Mouse (Mus musculus) central nervous system, embryonic 14 days (tissue): ENCODE results near the gene Ocm. TPM values are rescaled to one million over a fixed set of nuclear protein-coding genes. Genes with fewer than 3 reads are reported as not detected.

Experiments
- polyA plus RNA-seq: library from polyadenylated mRNA; depleted of rRNA; stranded (reverse); fragments of >200 nt; gene quantifications from 2 replicates; pipeline ENCODE4 v1.2.3, GENCODE M21; 2012; rRNA removed

The Ocm gene
- 0.44 TPM in 1 of 2 replicates, not detected in the other for polyA plus RNA-seq

DNA sequence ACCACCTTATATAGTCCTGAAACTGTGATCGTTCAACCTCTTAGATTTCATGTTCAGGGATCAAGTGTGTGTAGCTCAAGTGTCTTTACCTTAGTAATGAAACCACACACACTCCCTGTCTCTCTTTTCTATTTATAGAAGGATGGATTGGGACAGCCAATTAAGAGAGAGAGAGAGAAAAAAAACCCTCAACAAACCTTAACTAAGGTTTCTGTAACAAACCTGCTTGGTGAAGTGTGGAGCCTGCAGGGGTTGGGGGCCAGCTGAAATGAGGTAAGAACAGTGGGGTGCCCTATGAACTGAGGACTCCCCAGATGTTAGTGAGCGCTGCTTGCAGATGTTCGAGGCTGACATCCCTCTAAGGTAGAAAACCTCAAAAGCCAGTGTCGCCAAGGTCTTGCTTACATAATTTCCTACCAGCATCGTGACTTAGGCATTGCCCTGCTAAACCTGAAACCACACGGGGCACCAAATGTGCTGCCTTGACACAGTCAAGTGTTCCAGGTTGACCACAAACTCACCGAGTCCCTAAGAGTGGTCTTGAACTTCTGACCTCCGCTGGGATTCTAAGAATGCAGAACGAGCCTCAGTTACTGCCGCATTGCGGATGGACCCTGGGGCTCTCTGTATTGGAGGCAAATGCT lies at the start of gene Ocm:
TSS of gene Ocm (minus strand) at position 51 of the 644 bp plus-strand sequence.

DNA sequence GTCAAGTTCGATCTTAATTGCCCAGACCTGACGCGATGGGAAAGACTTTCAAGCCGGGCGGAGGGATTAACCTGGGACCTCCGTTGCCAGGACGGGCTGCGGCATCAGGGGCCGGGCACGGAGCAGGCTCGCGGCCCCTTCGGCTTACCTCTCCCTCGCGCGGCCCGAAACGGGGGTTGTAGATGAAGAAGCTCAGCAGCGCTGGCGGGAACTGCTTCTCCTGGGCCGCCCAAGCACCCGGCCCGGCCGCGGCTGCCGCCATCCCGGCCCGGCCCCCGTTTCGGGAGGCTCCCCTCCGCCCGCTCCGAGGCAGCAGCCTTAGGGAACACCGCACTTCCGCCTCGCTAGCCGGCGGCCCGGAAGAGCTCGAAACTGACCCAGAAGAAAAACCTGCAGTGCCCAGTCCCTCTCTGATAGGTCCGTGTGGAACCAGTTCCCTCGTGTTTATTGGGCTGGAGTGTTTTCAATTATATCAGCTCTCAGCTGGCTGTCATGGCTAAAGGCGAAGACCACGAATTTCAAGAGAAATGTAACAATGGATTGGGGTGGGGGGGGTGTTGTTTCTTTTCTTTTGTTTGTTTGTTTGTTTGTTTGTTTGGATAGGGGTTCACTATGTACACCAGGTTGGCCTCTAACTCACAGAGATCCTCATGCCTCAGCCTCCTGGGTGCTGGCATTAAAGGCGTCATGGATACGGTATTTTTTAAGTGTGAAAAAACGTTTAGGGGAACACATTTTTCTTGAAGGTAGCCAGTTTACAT lies 11.7 kb downstream of the Ocm start, which contains the start of gene Ccz1:
TSS of gene Ccz1 (minus strand) at position 327 of the 761 bp plus-strand sequence.

Other genes starting within 250 kb of the Ocm start
- 29.5 and 31.3 TPM in 2 replicates for gene Eif2ak1, start 208.9 kb downstream of the Ocm start, polyA plus RNA-seq
- 0.39 and 0.49 TPM in 2 replicates for gene Ankrd61, start 129.0 kb downstream of the Ocm start, polyA plus RNA-seq
- 73.4 and 78.4 TPM in 2 replicates for gene Aimp2, start 116.8 kb downstream of the Ocm start, polyA plus RNA-seq
- 18.8 and 19.4 TPM in 2 replicates for gene Pms2, start 116.7 kb downstream of the Ocm start, polyA plus RNA-seq
- 3.5 and 3.9 TPM in 2 replicates for gene Gm42421, start 98.5 kb downstream of the Ocm start, polyA plus RNA-seq
- 11.4 TPM in 2 replicates for gene Rsph10b, start 93.6 kb downstream of the Ocm start, polyA plus RNA-seq
- 56.6 and 62.3 TPM in 2 replicates for gene Ccz1, start 11.8 kb downstream of the Ocm start, polyA plus RNA-seq
- 13.3 and 14.6 TPM in 2 replicates for gene Lmtk2, start 73.8 kb upstream of the Ocm start, polyA plus RNA-seq
- 0.14 and 0.18 TPM in 2 replicates for gene Bhlha15, start 163.6 kb upstream of the Ocm start, polyA plus RNA-seq
- gene Tecpr1, start 196.9 kb upstream of the Ocm start, polyA plus RNA-seq, result 58.9 and 61.2 TPM in 2 replicates
- gene Bri3, start 217.8 kb upstream of the Ocm start, polyA plus RNA-seq, result 108 and 120 TPM in 2 replicates